Mouse (Mus musculus) embryonic facial prominence, embryonic 10.5 days (tissue): ENCODE results near the gene Arhgef12. TPM values are rescaled to one million over a fixed set of nuclear protein-coding genes. Genes with fewer than 3 reads are reported as not detected.
A peak's percentile ranks its signal among the peaks of the same experiment; 100 is the strongest.

ENCODE experiments used
- DNase-seq: peaks from one replicate; pipeline ENCODE4 v3.0.0-alpha.2; 2017; ENCODE audit warnings: low spot score
- H3K27ac ChIP-seq: fragments of 300-500 bp; sonication (generic); replicated peaks from 2 replicates; pipeline ENCODE4 v1.5.1; 2016; ENCODE audit warnings: mild to moderate bottlenecking
- H3K27me3 ChIP-seq: fragments of 300-500 bp; sonication (generic); replicated peaks from 2 replicates; pipeline ENCODE4 v1.6.1; 2016; ENCODE audit warnings: low read depth, mild to moderate bottlenecking; ENCODE audit not compliant: poor library complexity, severe bottlenecking
- H3K36me3 ChIP-seq: fragments of 300-500 bp; sonication (generic); replicated peaks from 2 replicates; pipeline ENCODE4 v1.6.1; 2016; ENCODE audit warnings: mild to moderate bottlenecking, moderate library complexity
- H3K4me1 ChIP-seq: fragments of 300-500 bp; sonication (generic); 2 replicates; pipeline ENCODE4 v1.6.1; 2016
- H3K4me3 ChIP-seq: fragments of 300-500 bp; sonication (generic); 2 replicates; pipeline ENCODE4 v1.5.1; 2016; ENCODE audit warnings: mild to moderate bottlenecking, moderate library complexity
- H3K9me3 ChIP-seq: fragments of 300-500 bp; sonication (generic); 2 replicates; pipeline ENCODE4 v1.6.1; 2016; ENCODE audit warnings: mild to moderate bottlenecking
- WGBS: fragments of 180-500 bp; shearing (Covaris S2); methylation state at CpG from one replicate; pipeline ENCODE4 v1.1.7; 2016; 5-methylcytosine and 5-hydroxymethylcytosine counted together
- polyA plus RNA-seq: library from polyadenylated mRNA; unstranded; fragments of >200 nt; fragmentation: Nextera tagmentation; extraction: Ambion mirVana; gene quantifications from 2 replicates; pipeline ENCODE4 v1.2.1, GENCODE M21; 2016

The Arhgef12 gene
- polyA plus RNA-seq, 1 experiment from 2014 or later = 9.3 TPM

- H3K27ac ChIP-seq = peak overlapping the region; percentile 94
- peak overlapping the region; percentile 84 for H3K4me3 ChIP-seq
- H3K36me3 ChIP-seq = peaks cover 20% of the 10 kb centered on the region
- H3K27me3 ChIP-seq = no peaks in the 10 kb centered on the region
- peaks cover 43% of the 10 kb centered on the region for H3K4me1 ChIP-seq
- DNase-seq = no peak
- H3K9me3 ChIP-seq = no peaks in the 10 kb centered on the region
- WGBS = 23% methylated on average over 22 of the region's 22 CpGs
Observed at GRCm38 (mm10) chr9:43106426-43107186, 433 bp downstream of the Arhgef12 start.

DNA sequence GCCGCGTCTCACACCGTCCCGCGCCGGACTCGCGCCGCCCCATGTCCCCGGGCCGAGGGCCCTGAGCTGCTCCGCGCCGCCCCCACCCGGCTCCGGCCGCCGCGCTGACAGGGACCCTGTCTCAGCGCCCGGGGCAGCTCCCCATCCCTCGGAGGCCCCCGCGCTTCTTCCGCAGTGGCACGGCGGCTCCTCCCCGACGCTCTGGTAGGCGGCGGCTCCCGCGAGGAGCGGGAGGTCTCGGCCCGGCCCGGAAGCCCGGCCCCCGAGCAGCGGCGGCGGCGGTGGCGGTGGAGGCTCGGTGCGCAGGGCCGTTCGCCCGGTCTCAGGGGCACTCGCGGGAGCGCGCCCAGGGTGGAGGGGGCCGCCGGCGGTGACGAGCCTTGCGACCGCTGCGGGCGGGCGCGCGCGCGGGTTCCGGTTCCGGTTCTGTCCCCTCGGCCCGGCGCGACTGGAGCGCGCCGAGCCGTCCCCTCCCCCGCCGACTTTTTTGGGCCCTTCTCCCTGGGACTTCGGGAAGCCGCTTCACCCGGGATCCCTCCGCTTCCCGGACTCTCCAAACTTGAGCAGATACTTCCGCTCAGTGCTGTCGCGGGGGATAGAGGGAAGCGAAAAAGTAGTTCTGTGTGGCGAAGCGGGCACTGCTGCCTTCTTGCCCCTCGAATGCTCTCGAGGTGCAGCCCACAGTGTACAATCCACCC lies 1.2 kb downstream of the Arhgef12 start:
- peak overlapping the region; percentile 94 for H3K27ac ChIP-seq
- H3K27me3 ChIP-seq = no peaks in the 10 kb centered on the region
- under 1% methylated on average over 91 of the region's 91 CpGs for WGBS
- peak overlapping the region; percentile 84 for H3K4me3 ChIP-seq
- peaks cover 13% of the 10 kb centered on the region for H3K36me3 ChIP-seq
- no peaks in the 10 kb centered on the region for H3K9me3 ChIP-seq
- peaks cover 43% of the 10 kb centered on the region for H3K4me1 ChIP-seq
- peak; percentile 93 for DNase-seq

- Histone ChIP-seq H3K4me1 (peaks cover 43% of the 10 kb centered on the region), H3K36me3 (peaks cover 5% of the 10 kb centered on the region; the same call in 1 of the 2 replicates), H3K27ac (peak overlapping the region; percentile 94), H3K9me3 (no peaks in the 10 kb centered on the region), H3K4me3 (peak overlapping the region; percentile 84), H3K27me3 (no peaks in the 10 kb centered on the region)
- no peak for DNase-seq
- WGBS = under 1% methylated on average over 40 of the region's 40 CpGs
Observed at GRCm38 (mm10) chr9:43104873-43105663, 2.0 kb downstream of the Arhgef12 start.

- no peaks in the 10 kb centered on the region for H3K9me3 ChIP-seq
- H3K4me1 ChIP-seq = peaks cover 43% of the 10 kb centered on the region
- no peaks in the 10 kb centered on the region for H3K27me3 ChIP-seq
- H3K4me3 ChIP-seq = peak overlapping the region; percentile 84
- H3K36me3 ChIP-seq = 0 out of 2 replicates have a peak, but pooled peaks cover 5% of the 10 kb centered on the region
- peak overlapping the region; percentile 94; the same call in 1 of the 2 replicates for H3K27ac ChIP-seq
- 8% methylated on average over 4 of the region's 4 CpGs for WGBS
- no peak for DNase-seq
Observed at GRCm38 (mm10) chr9:43104526-43104872, 2.5 kb downstream of the Arhgef12 start.

DNA sequence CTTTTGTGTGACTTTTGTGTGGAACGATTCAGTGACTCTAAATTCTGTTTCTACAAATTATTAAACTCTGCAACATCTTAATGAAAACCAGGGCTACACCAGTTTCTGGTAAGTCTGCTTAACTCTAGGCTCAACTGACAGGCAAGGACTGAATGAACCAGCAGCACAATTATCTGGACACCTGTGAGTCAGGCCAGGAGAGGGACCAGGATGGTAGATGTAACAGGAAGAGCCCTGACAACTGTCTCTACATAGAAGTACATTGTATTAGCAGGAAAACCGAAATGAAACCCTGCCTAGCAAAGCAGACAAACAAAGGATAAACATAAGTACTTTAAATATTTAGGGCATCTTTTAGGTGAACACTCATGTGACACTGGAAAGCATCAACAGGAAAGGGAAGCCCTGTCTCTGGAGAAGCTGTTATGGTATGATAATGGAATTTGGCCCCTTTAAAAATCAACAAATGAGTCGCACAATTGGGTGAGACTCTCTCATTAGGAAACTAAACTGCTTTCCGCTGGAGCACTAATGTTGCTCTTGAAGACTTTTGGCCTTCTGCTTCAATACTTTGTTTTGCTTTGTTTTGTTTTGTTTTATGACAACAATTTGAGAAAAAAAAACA lies 3.3 kb downstream of the Arhgef12 start:
- Histone ChIP-seq H3K27ac (no peak overlapping the region), H3K4me3 (peak overlapping the region; percentile 84), H3K27me3 (no peaks in the 10 kb centered on the region), H3K4me1 (peaks cover 43% of the 10 kb centered on the region), H3K9me3 (no peaks in the 10 kb centered on the region), H3K36me3 (0 out of 2 replicates have a peak, but pooled peaks cover 5% of the 10 kb centered on the region)
- WGBS = 39% methylated on average over 4 of the region's 4 CpGs
- DNase-seq = no peak

DNA sequence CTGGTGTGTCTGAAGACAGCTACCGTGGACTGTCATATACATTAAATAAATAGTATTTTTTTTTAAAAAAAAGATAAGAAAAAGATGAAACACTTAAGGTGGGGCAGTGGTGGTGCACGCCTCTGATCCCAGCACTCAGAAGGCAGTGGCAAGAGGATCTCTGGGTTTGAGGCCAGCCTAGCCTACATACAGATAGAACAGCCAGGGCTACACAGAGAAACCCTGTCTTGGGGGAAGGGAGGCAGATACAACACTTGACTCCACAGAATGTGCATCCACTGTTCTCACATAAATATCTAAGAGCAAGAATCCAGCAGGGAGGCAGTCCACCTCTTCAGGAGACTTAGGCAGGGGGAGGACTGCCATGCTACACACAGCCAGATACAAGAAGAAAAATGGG lies 4.1 kb downstream of the Arhgef12 start:
- no peaks in the 10 kb centered on the region for H3K9me3 ChIP-seq
- no peak for DNase-seq
- peak overlapping the region; percentile 84 for H3K4me3 ChIP-seq
- 87% methylated on average over 2 of the region's 2 CpGs for WGBS
- no peak overlapping the region for H3K27ac ChIP-seq
- H3K4me1 ChIP-seq = peaks cover 43% of the 10 kb centered on the region
- H3K27me3 ChIP-seq = no peaks in the 10 kb centered on the region
- 0 out of 2 replicates have a peak, but pooled peaks cover 5% of the 10 kb centered on the region for H3K36me3 ChIP-seq

- Histone ChIP-seq H3K27ac (no peak overlapping the region), H3K4me1 (peaks cover 40% of the 10 kb centered on the region), H3K4me3 (peak overlapping the region; percentile 84; the same call in 1 of the 2 replicates), H3K27me3 (no peaks in the 10 kb centered on the region), H3K36me3 (0 out of 2 replicates have a peak, but pooled peaks cover 5% of the 10 kb centered on the region), H3K9me3 (no peaks in the 10 kb centered on the region)
- WGBS = 81% methylated on average over 8 of the region's 8 CpGs
- DNase-seq = no peak
Observed at GRCm38 (mm10) chr9:43101936-43102595, 5.0 kb downstream of the Arhgef12 start.

GRCm38 (mm10) chr9:43098922-43099321 lies 8.1 kb downstream of the Arhgef12 start:
- H3K27ac ChIP-seq = no peak overlapping the region
- no peak overlapping the region for H3K4me3 ChIP-seq
- peaks cover 9% of the 10 kb centered on the region for H3K36me3 ChIP-seq
- WGBS = 72% methylated on average over 4 of the region's 4 CpGs
- no peak for DNase-seq
- no peaks in the 10 kb centered on the region for H3K9me3 ChIP-seq
- no peaks in the 10 kb centered on the region for H3K27me3 ChIP-seq
- H3K4me1 ChIP-seq = peaks cover 21% of the 10 kb centered on the region

GRCm38 (mm10) chr9:43097801-43098557 lies 9.1 kb downstream of the Arhgef12 start:
- no peak for DNase-seq
- Histone ChIP-seq H3K27me3 (no peaks in the 10 kb centered on the region), H3K4me1 (peaks cover 11% of the 10 kb centered on the region), H3K27ac (no peak overlapping the region), H3K9me3 (no peaks in the 10 kb centered on the region), H3K36me3 (peaks cover 9% of the 10 kb centered on the region), H3K4me3 (no peak overlapping the region)
- 92% methylated on average over 3 of the region's 3 CpGs for WGBS

DNA sequence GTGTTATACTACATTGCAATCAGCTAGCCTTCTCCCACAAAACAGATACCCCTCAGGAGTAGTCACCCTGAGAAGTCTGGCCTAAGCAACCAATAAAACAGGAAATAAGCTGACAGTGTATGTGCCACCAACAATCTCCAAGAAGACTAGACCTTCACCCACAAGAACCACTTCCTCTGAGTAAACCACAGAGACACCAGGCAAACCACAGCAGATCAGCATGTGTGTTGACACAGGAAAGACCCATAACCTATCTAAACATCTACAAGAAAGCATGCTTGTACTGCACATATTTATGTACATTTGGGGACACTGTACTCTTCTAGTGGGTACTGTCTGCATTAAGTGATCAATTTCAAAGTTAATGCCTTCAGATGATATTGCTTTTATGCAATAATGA lies 10.7 kb downstream of the Arhgef12 start:
- Histone ChIP-seq H3K9me3 (no peaks in the 10 kb centered on the region), H3K27me3 (no peaks in the 10 kb centered on the region), H3K36me3 (peaks cover 4% of the 10 kb centered on the region), H3K4me3 (no peak overlapping the region), H3K27ac (no peak overlapping the region), H3K4me1 (no peaks in the 10 kb centered on the region; the same call in 1 of the 2 replicates)
- no peak for DNase-seq

DNA sequence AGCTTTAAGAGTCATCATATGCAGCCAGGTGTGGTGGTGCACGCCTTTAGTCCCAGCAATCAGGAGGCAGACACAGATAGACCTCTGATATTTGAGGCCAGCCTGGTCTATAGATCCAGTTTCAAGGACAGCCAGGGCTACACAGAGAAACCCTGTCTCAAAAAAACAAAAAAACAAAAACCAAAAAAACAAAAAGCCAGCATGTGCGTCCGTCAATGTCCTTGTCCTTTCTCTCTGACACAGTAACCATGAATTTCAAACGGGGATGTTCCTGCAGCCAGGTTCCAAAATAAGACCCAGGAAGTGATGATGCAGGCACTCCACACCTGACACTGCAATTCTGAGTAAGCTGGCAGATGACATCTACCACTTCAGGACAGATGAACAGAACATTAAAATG lies 12.2 kb downstream of the Arhgef12 start:
- peaks cover 4% of the 10 kb centered on the region for H3K36me3 ChIP-seq
- H3K4me3 ChIP-seq = no peak overlapping the region
- no peak overlapping the region for H3K27ac ChIP-seq
- H3K9me3 ChIP-seq = no peaks in the 10 kb centered on the region
- no peaks in the 10 kb centered on the region; the same call in 1 of the 2 replicates for H3K4me1 ChIP-seq
- 88% methylated on average over 4 of the region's 4 CpGs for WGBS
- H3K27me3 ChIP-seq = no peaks in the 10 kb centered on the region
- no peak for DNase-seq
